Mouse (Mus musculus) testis, adult 2 months (tissue): ENCODE measurements around the gene Smc3.
"Not testable (repeated sequence)": the region's sequence is repeated elsewhere in the genome, so short reads cannot be mapped to it uniquely, and the experiment has no call there.

Source experiments
- CTCF ChIP-seq: fragments of 200-500 bp; IDR thresholded peaks from 2 replicates; pipeline ENCODE4 v1.5.1; 2012; ENCODE audit warnings: low read depth, mild to moderate bottlenecking, inconsistent platforms, low read length, moderate library complexity; ENCODE audit not compliant: control insufficient read depth, insufficient read depth, insufficient replicate concordance
- POLR2A ChIP-seq: fragments of 200-500 bp; IDR thresholded peaks from 2 replicates; pipeline ENCODE4 v1.6.1; 2012; ENCODE audit warnings: low read depth, mild to moderate bottlenecking, inconsistent platforms, low read length, moderate library complexity; ENCODE audit not compliant: control insufficient read depth

DNA sequence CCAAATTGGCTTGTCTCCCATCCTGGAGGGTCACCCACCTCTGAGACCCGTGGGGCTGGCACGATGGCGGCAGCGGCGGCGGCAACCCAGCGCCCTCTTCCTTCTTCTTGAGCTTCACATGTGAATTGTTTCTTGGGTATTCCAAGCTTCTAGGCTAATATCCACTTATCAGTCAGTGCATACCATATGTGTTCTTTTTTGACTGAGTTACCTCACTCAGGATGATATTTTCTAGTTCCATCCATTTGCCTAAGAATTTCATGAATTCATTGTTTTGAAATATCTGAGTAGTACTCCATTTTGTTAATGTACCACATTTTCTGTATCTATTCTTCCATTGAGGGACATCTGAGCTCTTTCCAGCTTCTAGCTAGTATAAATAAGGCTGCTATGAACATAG, 11.2 kb upstream of the Smc3 start, which contains the start of gene Nutf2-ps1:
- TF ChIP-seq CTCF, POLR2A: not testable (repeated sequence)
